Mouse (Mus musculus) forebrain, embryonic 13.5 days (tissue): ENCODE measurements around the gene Dapk3. TPM values are rescaled to one million over a fixed set of nuclear protein-coding genes. Genes with fewer than 3 reads are reported as not detected.

Experiments used
- ATAC-seq: fragments of 200-750 bp; cut with Nextera tagmentation; 2 replicates; pipeline ENCODE4 v1.8.0; 2017
- H3K27ac ChIP-seq: fragments of 300-500 bp; sonication (generic); 2 replicates; pipeline ENCODE4 v1.5.1; 2015; ENCODE audit warnings: inconsistent platforms, mild to moderate bottlenecking, moderate library complexity
- H3K27me3 ChIP-seq: fragments of 300-500 bp; sonication (generic); 2 replicates; pipeline ENCODE4 v1.6.1; 2015; ENCODE audit warnings: mild to moderate bottlenecking, inconsistent platforms
- H3K36me3 ChIP-seq: fragments of 300-500 bp; sonication (generic); 2 replicates; pipeline ENCODE4 v1.6.1; 2015; ENCODE audit warnings: mild to moderate bottlenecking, inconsistent platforms; ENCODE audit not compliant: poor library complexity, severe bottlenecking
- H3K4me1 ChIP-seq: fragments of 300-500 bp; sonication (generic); 2 replicates; pipeline ENCODE4 v1.6.1; 2015; ENCODE audit warnings: inconsistent platforms
- H3K4me2 ChIP-seq: fragments of 300-500 bp; sonication (generic); 2 replicates; pipeline ENCODE4 v1.6.1; 2015; ENCODE audit warnings: inconsistent platforms, mild to moderate bottlenecking, moderate library complexity
- H3K4me3 ChIP-seq: fragments of 300-500 bp; sonication (generic); 2 replicates; pipeline ENCODE4 v1.5.1; 2015; ENCODE audit warnings: mild to moderate bottlenecking, inconsistent platforms
- H3K9ac ChIP-seq: fragments of 300-500 bp; sonication (generic); 2 replicates; pipeline ENCODE4 v1.6.1; 2015; ENCODE audit warnings: mild to moderate bottlenecking, inconsistent platforms
- H3K9me3 ChIP-seq: fragments of 300-500 bp; sonication (generic); replicated peaks from 2 replicates; pipeline ENCODE4 v1.6.1; 2016; ENCODE audit warnings: inconsistent platforms
- WGBS: fragments of 180-500 bp; shearing (Covaris S2); methylation state at CpG from one replicate; pipeline ENCODE4 v1.1.7; 2015; 5-methylcytosine and 5-hydroxymethylcytosine counted together
- polyA plus RNA-seq: library from polyadenylated mRNA; unstranded; fragments of >200 nt; fragmentation: Nextera tagmentation; extraction: Ambion mirVana; gene quantifications from 2 replicates; pipeline ENCODE4 v1.2.1, GENCODE M21; 2015

Dapk3 gene
- polyA plus RNA-seq, 1 experiment from 2014 or later: 47.7 TPM

- Histone ChIP-seq H3K27ac (peak overlapping the region; percentile 19; the same call in 1 of the 2 replicates), H3K4me2 (peak overlapping the region; percentile 91), H3K4me3 (peak overlapping the region; percentile 85), H3K4me1 (peaks cover 56% of the 10 kb centered on the region), H3K36me3 (peaks cover 17% of the 10 kb centered on the region), H3K27me3 (peaks cover 10% of the 10 kb centered on the region), H3K9ac (peak overlapping the region; percentile 40; the same call in 1 of the 2 replicates), H3K9me3 (no peaks in the 10 kb centered on the region)
- 66% methylated on average over 8 of the region's 8 CpGs for WGBS
- no peak for ATAC-seq
Measured at GRCm38 (mm10) chr10:81140005-81140404, 42.8 kb upstream of the Dapk3 start.

GRCm38 (mm10) chr10:81140717-81141454, 41.9 kb upstream of the Dapk3 start:
- WGBS: 80% methylated on average over 10 of the region's 10 CpGs
- Histone ChIP-seq H3K4me1 (peaks cover 48% of the 10 kb centered on the region), H3K27me3 (peaks cover 1% of the 10 kb centered on the region), H3K4me2 (peak overlapping the region; percentile 27), H3K27ac (no peak overlapping the region), H3K9ac (peak overlapping the region; percentile 40; the same call in 1 of the 2 replicates), H3K4me3 (peak overlapping the region; percentile 0; the same call in 1 of the 2 replicates), H3K36me3 (peaks cover 26% of the 10 kb centered on the region), H3K9me3 (no peaks in the 10 kb centered on the region)
- no peak for ATAC-seq

- Histone ChIP-seq H3K4me3 (no peak overlapping the region), H3K4me1 (peaks cover 46% of the 10 kb centered on the region), H3K9ac (peak overlapping the region; percentile 30; the same call in 1 of the 2 replicates), H3K36me3 (peaks cover 34% of the 10 kb centered on the region), H3K27me3 (no peaks in the 10 kb centered on the region), H3K27ac (no peak overlapping the region), H3K9me3 (no peaks in the 10 kb centered on the region), H3K4me2 (no peak overlapping the region)
- WGBS: 86% methylated on average over 7 of the region's 7 CpGs
- no peak for ATAC-seq
Measured at GRCm38 (mm10) chr10:81141455-81142210, 41.2 kb upstream of the Dapk3 start.

- ATAC-seq: no peak
- Histone ChIP-seq H3K4me2 (no peak overlapping the region), H3K4me1 (peaks cover 46% of the 10 kb centered on the region)
Measured at GRCm38 (mm10) chr10:81142551-81142981, 40.2 kb upstream of the Dapk3 start.

GRCm38 (mm10) chr10:81143157-81143633, 39.6 kb upstream of the Dapk3 start:
- Histone ChIP-seq H3K4me2 (no peak overlapping the region), H3K4me3 (no peak overlapping the region), H3K36me3 (peaks cover 49% of the 10 kb centered on the region), H3K9ac (no peak overlapping the region), H3K9me3 (no peaks in the 10 kb centered on the region), H3K4me1 (peaks cover 44% of the 10 kb centered on the region), H3K27me3 (no peaks in the 10 kb centered on the region), H3K27ac (peak overlapping the region; percentile 25; the same call in 1 of the 2 replicates)
- ATAC-seq: no peak
- whole genome bisulfite sequencing: 98% methylated on average over 6 of the region's 7 CpGs

More at GRCm38 (mm10) chr10:81142551-81142981, 40.2 kb upstream of the Dapk3 start:
- Histone ChIP-seq H3K27ac (peak overlapping the region; percentile 25; the same call in 1 of the 2 replicates), H3K4me3 (no peak overlapping the region), H3K9me3 (no peaks in the 10 kb centered on the region), H3K9ac (no peak overlapping the region), H3K27me3 (no peaks in the 10 kb centered on the region), H3K36me3 (peaks cover 43% of the 10 kb centered on the region)
- WGBS: 79% methylated on average over 5 of the region's 5 CpGs

- Histone ChIP-seq H3K4me2 (no peak overlapping the region), H3K4me1 (peaks cover 37% of the 10 kb centered on the region), H3K9ac (no peak overlapping the region), H3K27ac (no peak overlapping the region), H3K27me3 (no peaks in the 10 kb centered on the region), H3K4me3 (no peak overlapping the region), H3K9me3 (no peaks in the 10 kb centered on the region), H3K36me3 (peaks cover 57% of the 10 kb centered on the region)
- no peak for ATAC-seq
- 95% methylated on average over 52 of the region's 52 CpGs for WGBS
Measured at GRCm38 (mm10) chr10:81143845-81144437, 38.9 kb upstream of the Dapk3 start.

GRCm38 (mm10) chr10:81144667-81145066, 38.1 kb upstream of the Dapk3 start:
- no peak overlapping the region for H3K9ac ChIP-seq
- ATAC-seq: no peak
- no peak overlapping the region for H3K4me2 ChIP-seq
- no peak overlapping the region for H3K4me3 ChIP-seq
- peaks cover 29% of the 10 kb centered on the region for H3K4me1 ChIP-seq
- peaks cover 64% of the 10 kb centered on the region for H3K36me3 ChIP-seq
- 97% methylated on average over 27 of the region's 27 CpGs for WGBS
- H3K27me3 ChIP-seq: no peaks in the 10 kb centered on the region
- no peak overlapping the region for H3K27ac ChIP-seq
- no peaks in the 10 kb centered on the region for H3K9me3 ChIP-seq

GRCm38 (mm10) chr10:81145307-81145706, 37.5 kb upstream of the Dapk3 start:
- Histone ChIP-seq H3K36me3 (peaks cover 70% of the 10 kb centered on the region), H3K4me3 (no peak overlapping the region), H3K27me3 (no peaks in the 10 kb centered on the region), H3K4me1 (peaks cover 23% of the 10 kb centered on the region), H3K9me3 (no peaks in the 10 kb centered on the region), H3K9ac (no peak overlapping the region), H3K27ac (no peak overlapping the region), H3K4me2 (no peak overlapping the region)
- no peak for ATAC-seq
- 90% methylated on average over 6 of the region's 6 CpGs for WGBS

- no peak for ATAC-seq
- Histone ChIP-seq H3K9ac (no peak overlapping the region), H3K36me3 (peaks cover 73% of the 10 kb centered on the region), H3K27ac (no peak overlapping the region), H3K4me2 (no peak overlapping the region), H3K4me3 (no peak overlapping the region), H3K9me3 (no peaks in the 10 kb centered on the region), H3K27me3 (no peaks in the 10 kb centered on the region), H3K4me1 (peaks cover 18% of the 10 kb centered on the region)
- 88% methylated on average over 7 of the region's 7 CpGs for WGBS
Measured at GRCm38 (mm10) chr10:81145778-81146177, 37.0 kb upstream of the Dapk3 start.

GRCm38 (mm10) chr10:81146296-81146695, 36.5 kb upstream of the Dapk3 start:
- no peak for ATAC-seq
- Histone ChIP-seq H3K4me3 (no peak overlapping the region), H3K9ac (no peak overlapping the region), H3K4me2 (no peak overlapping the region), H3K4me1 (peaks cover 13% of the 10 kb centered on the region), H3K36me3 (peaks cover 73% of the 10 kb centered on the region), H3K27ac (no peak overlapping the region), H3K9me3 (no peaks in the 10 kb centered on the region), H3K27me3 (no peaks in the 10 kb centered on the region)
- WGBS: 89% methylated on average over 4 of the region's 4 CpGs

- H3K36me3 ChIP-seq: peaks cover 86% of the 10 kb centered on the region
- no peak for ATAC-seq
- H3K4me3 ChIP-seq: no peak overlapping the region
- H3K27ac ChIP-seq: no peak overlapping the region
- WGBS: 76% methylated on average over 6 of the region's 6 CpGs
- H3K9ac ChIP-seq: no peak overlapping the region
- H3K4me2 ChIP-seq: no peak overlapping the region
- no peaks in the 10 kb centered on the region for H3K4me1 ChIP-seq
- H3K27me3 ChIP-seq: no peaks in the 10 kb centered on the region
- H3K9me3 ChIP-seq: no peaks in the 10 kb centered on the region
Measured at GRCm38 (mm10) chr10:81151261-81151660, 31.5 kb upstream of the Dapk3 start.

- Histone ChIP-seq H3K4me2 (no peak overlapping the region), H3K36me3 (peaks cover 86% of the 10 kb centered on the region), H3K4me3 (no peak overlapping the region), H3K9me3 (no peaks in the 10 kb centered on the region), H3K27ac (no peak overlapping the region), H3K27me3 (no peaks in the 10 kb centered on the region), H3K9ac (no peak overlapping the region), H3K4me1 (no peaks in the 10 kb centered on the region)
- ATAC-seq: no peak
- WGBS: 82% methylated on average over 12 of the region's 12 CpGs
Measured at GRCm38 (mm10) chr10:81152609-81153008, 30.2 kb upstream of the Dapk3 start.
